In genomic region chr17:48345824-48346223, GRCm38 (mm10) we compare ENCODE assay signal across 22 mouse cellular contexts. TPM values are rescaled to one million over a fixed set of nuclear protein-coding genes. Genes with fewer than 3 reads are reported as not detected.
DNase-seq lines count a peak whose midpoint lies in the region; ATAC-seq and TF ChIP-seq lines count a peak whose summit lies in the region.
"Had no signal": no experiment of that assay in that cellular context is flagged by ENCODE, and none has a peak within 500 bp of the region (broad histone marks: within the 10 kb centered on the region; RNA-seq: fewer than 3 reads in every experiment).

No protein-coding gene starts in this region.

- intact Hi-C loops in left cerebral cortex, adult 2 months (cut with DNase I), result no loop called here

- H3K9ac ChIP-seq in intestine, postnatal 0 days (ENCODE audit: low read depth, low read length), result no peak overlapping the region
- H3K9ac ChIP-seq: embryonic facial prominence, embryonic 12.5 days; embryonic facial prominence, embryonic 15.5 days; forebrain, embryonic 12.5 days; hindbrain, embryonic 12.5 days; hindbrain, embryonic 15.5 days had no signal

- no peak for TF ChIP-seq CTCF in left cerebral cortex, adult 2 months (IDR thresholded peaks at IDR 0.05)
- no peak for TF ChIP-seq CTCF in bone marrow macrophage, adult 2 months (IDR thresholded peaks at IDR 0.05; ENCODE audit: low read depth, low read length)
- no peak for TF ChIP-seq CTCF in intestine, postnatal 0 days (IDR thresholded peaks at IDR 0.05; ENCODE audit: low read depth)

- H3K9me3 ChIP-seq in intestine, postnatal 0 days (ENCODE audit: control insufficient read depth), result no peaks in the 10 kb centered on the region
- H3K9me3 ChIP-seq: embryonic facial prominence, embryonic 12.5 days; embryonic facial prominence, embryonic 15.5 days; forebrain, embryonic 12.5 days; G1E; hindbrain, embryonic 12.5 days; hindbrain, embryonic 15.5 days had no signal

- TF ChIP-seq POLR2A in bone marrow macrophage, adult 2 months (IDR thresholded peaks at IDR 0.05; ENCODE audit: borderline replicate concordance, low read depth, low read length), result no peak

- 48% methylated on average over 4 of the region's 4 CpGs for WGBS in intestine, postnatal 0 days

- peak; percentile 15; the same call in 1 of the 2 replicates for ATAC-seq in intestine, postnatal 0 days
- ATAC-seq: forebrain, embryonic 16.5 days had no signal

- no peak for DNase-seq in left cerebral cortex, adult 2 months (ENCODE audit: extremely low spot score in 1 of 2, low spot score in 2 of 2)
- DNase-seq in left cerebral cortex, adult 9 months (ENCODE audit: low spot score in 2 of 2), result no peak
- no peak for DNase-seq in adipocyte (ENCODE audit: low spot score)
- no peak for DNase-seq in right cerebral cortex, postnatal 14 days
- DNase-seq: B cell, adult 2 months; cerebellum, adult 18-20 months; cerebellum, adult 9-10 months; gastrocnemius, postnatal 10 days had no signal

- no peak overlapping the region for H3K4me3 ChIP-seq in left cerebral cortex, adult 2 months
- peak overlapping the region; percentile 78 for H3K4me3 ChIP-seq in bone marrow macrophage, adult 2 months (ENCODE audit: insufficient read depth, low read length)
- no peak overlapping the region for H3K4me3 ChIP-seq in intestine, postnatal 0 days (ENCODE audit: low read depth, low read length)
- H3K4me3 ChIP-seq: embryonic facial prominence, embryonic 12.5 days; embryonic facial prominence, embryonic 15.5 days; forebrain, embryonic 12.5 days; hindbrain, embryonic 12.5 days; hindbrain, embryonic 15.5 days had no signal

- H3K4me2 ChIP-seq in intestine, postnatal 0 days (replicated peaks; ENCODE audit: low read depth), result no peak overlapping the region
- H3K4me2 ChIP-seq: embryonic facial prominence, embryonic 12.5 days; embryonic facial prominence, embryonic 15.5 days; forebrain, embryonic 12.5 days; heart, embryonic 11.5 days; hindbrain, embryonic 12.5 days; hindbrain, embryonic 15.5 days had no signal

- peaks cover 33% of the 10 kb centered on the region for H3K4me1 ChIP-seq in bone marrow macrophage, adult 2 months (ENCODE audit: control insufficient read depth, insufficient read depth, low read length)
- H3K4me1 ChIP-seq in intestine, postnatal 0 days (replicated peaks; ENCODE audit: control insufficient read depth, insufficient read depth, low read length), result no peaks in the 10 kb centered on the region
- H3K4me1 ChIP-seq: embryonic facial prominence, embryonic 12.5 days; embryonic facial prominence, embryonic 15.5 days; forebrain, embryonic 12.5 days; hindbrain, embryonic 12.5 days; hindbrain, embryonic 15.5 days had no signal

- H3K27me3 ChIP-seq in intestine, postnatal 0 days (replicated peaks; ENCODE audit: control insufficient read depth, insufficient read depth, low read length), result no peaks in the 10 kb centered on the region
- H3K27me3 ChIP-seq: CH12.LX; embryonic facial prominence, embryonic 12.5 days; embryonic facial prominence, embryonic 15.5 days; forebrain, embryonic 12.5 days; hindbrain, embryonic 12.5 days; hindbrain, embryonic 15.5 days had no signal

- H3K27ac ChIP-seq in left cerebral cortex, adult 2 months, result peak overlapping the region; percentile 61
- H3K27ac ChIP-seq in bone marrow macrophage, adult 2 months (ENCODE audit: insufficient read depth, low read depth, low read length), result peak overlapping the region; percentile 95
- H3K27ac ChIP-seq in intestine, postnatal 0 days (ENCODE audit: low read depth, low read length), result no peak overlapping the region
- H3K27ac ChIP-seq: embryonic facial prominence, embryonic 12.5 days; embryonic facial prominence, embryonic 15.5 days; forebrain, embryonic 12.5 days; hindbrain, embryonic 12.5 days; hindbrain, embryonic 15.5 days had no signal

- H3K36me3 ChIP-seq in intestine, postnatal 0 days (ENCODE audit: control insufficient read depth, insufficient read depth), result no peaks in the 10 kb centered on the region
- H3K36me3 ChIP-seq: embryonic facial prominence, embryonic 12.5 days; embryonic facial prominence, embryonic 15.5 days; forebrain, embryonic 12.5 days; G1E; hindbrain, embryonic 12.5 days; hindbrain, embryonic 15.5 days had no signal

RNA-seq across cellular contexts. Expression of gene Trem2, which starts 0.4 kb away (rescaled TPM):
- total RNA-seq in left cerebral cortex, adult 2 months (2021), result 10 to 100 TPM in 1 of 2 experiments, 1 to 10 TPM in 1; 8.3 to 11.0 TPM
- 859 and 887 TPM in 2 replicates for polyA plus RNA-seq in bone marrow macrophage, adult 2 months (2012; ENCODE audit: insufficient read depth, insufficient read length, missing spikeins)
- polyA plus RNA-seq in intestine, postnatal 0 days (2015; fragmentation: Nextera tagmentation; extraction: Ambion mirVana), result 3.2 and 3.4 TPM in 2 replicates
- total RNA-seq: CH12.LX; hematopoietic stem cell, adult 5-6 weeks had no signal

RNA-seq across cellular contexts. Expression of gene Treml1, which starts 13.9 kb away (rescaled TPM):
- total RNA-seq in left cerebral cortex, adult 2 months (2021), result under 1 TPM; 0.42 to 0.43 TPM
- polyA plus RNA-seq in bone marrow macrophage, adult 2 months (2012; ENCODE audit: insufficient read depth, insufficient read length, missing spikeins), result 7.6 TPM in 2 replicates
- 0.12 and 0.23 TPM in 2 replicates for polyA plus RNA-seq in intestine, postnatal 0 days (2015; fragmentation: Nextera tagmentation; extraction: Ambion mirVana)
- total RNA-seq: adrenal gland, postnatal 25 days; CH12.LX; gastrocnemius, postnatal 10 days had no signal

RNA-seq across cellular contexts. Expression of gene B430306N03Rik, which starts 29.9 kb away (rescaled TPM):
- total RNA-seq in left cerebral cortex, adult 2 months (2021), result under 1 TPM in 1 of 2 experiments, not detected in 1; 0.48 TPM
- 18.8 and 19.0 TPM in 2 replicates for polyA plus RNA-seq in bone marrow macrophage, adult 2 months (2012; ENCODE audit: insufficient read depth, insufficient read length, missing spikeins)
- 0.05 and 0.22 TPM in 2 replicates for polyA plus RNA-seq in intestine, postnatal 0 days (2015; fragmentation: Nextera tagmentation; extraction: Ambion mirVana)
- polyA plus RNA-seq: forebrain, embryonic 12.5 days; forebrain, embryonic 16.5 days; hindbrain, embryonic 12.5 days had no signal

RNA-seq across cellular contexts. Expression of gene Treml2, which starts 46.5 kb away (rescaled TPM):
- under 1 TPM; 0.18 to 0.49 TPM for total RNA-seq in left cerebral cortex, adult 2 months (2021)
- polyA plus RNA-seq in bone marrow macrophage, adult 2 months (2012; ENCODE audit: insufficient read depth, insufficient read length, missing spikeins), result 0.48 and 0.56 TPM in 2 replicates
- polyA plus RNA-seq in intestine, postnatal 0 days (2015; fragmentation: Nextera tagmentation; extraction: Ambion mirVana), result 0.24 TPM in 1 of 2 replicates, not detected in the other
- polyA plus RNA-seq: forebrain, embryonic 16.5 days; heart, postnatal 0 days had no signal

Comparison
In these comparisons a context has a peak if more than half of its experiments do, and no peak if none do; other contexts are left out.
1. RNA of gene Trem2, which starts 0.4 kb away (polyA plus RNA-seq): 859 to 887 TPM in bone marrow macrophage, adult 2 months; 3.2 to 3.4 TPM in intestine, postnatal 0 days; every median in the first group is over 100 times any median in the second.
2. RNA of gene B430306N03Rik, which starts 29.9 kb away (polyA plus RNA-seq): 18.8 to 19.0 TPM in bone marrow macrophage, adult 2 months; 0.05 to 0.22 TPM in intestine, postnatal 0 days; every median in the first group is over 10 times any median in the second.